Mouse (Mus musculus): Measurements from ENCODE around the gene Tmem235.
A peak's percentile ranks its signal among the peaks of the same experiment; 100 is the strongest.

The Tmem235 gene

DNA sequence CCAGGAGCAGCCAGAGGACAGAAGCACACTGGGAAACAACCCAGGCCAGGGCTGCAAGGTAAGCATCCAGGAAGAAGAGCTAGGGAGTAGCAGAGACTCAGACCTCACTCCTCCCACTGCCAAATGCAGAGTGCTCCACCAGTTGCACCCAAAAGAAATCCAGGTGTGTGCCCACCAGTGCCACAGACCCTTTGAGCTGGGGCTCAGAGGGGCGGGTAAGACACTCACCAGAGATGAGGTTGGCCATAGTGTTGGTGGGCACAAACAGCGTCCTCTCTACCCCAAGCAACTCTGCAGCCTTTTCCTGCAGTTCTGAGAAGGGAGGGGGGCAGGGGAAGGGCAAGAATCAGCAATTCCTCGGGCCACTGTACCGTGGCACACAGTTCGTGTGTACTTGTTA, 10.8 kb downstream of the Tmem235 start:
- no peak for DNase-seq

DNA sequence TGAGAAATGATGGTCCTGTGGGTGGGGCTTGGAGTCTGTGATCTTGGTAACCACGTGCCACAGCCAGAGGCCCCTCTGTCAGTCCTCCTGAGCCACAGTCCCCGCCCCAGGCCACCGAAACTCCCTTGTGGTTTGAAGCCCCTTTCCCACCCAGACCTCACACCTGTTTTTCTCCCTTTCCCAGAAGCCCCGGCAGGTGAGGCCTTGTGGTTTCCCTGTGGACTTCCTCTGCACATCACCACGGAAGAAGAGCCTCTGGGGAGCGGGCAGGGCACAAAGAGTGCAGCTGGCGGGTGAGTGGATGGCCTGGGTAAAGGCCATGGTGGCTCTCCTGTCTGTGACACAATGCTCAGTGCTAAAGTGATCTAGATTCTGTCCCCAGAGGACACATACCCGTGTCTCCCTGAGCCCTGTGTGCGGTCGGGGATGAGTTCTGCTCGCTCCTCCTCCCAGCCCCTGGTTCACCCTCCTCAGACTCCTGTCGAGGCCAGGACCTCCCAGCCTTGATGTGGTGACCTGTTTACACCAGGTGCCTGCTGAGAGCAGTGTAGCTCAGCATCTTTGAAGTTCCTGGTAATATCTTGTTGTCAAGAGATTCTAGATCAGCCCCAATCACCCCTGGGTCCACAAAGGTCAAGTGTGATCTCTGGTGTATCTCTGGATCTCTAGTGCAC, 11.5 kb downstream of the Tmem235 start:
- no peak for DNase-seq

DNA sequence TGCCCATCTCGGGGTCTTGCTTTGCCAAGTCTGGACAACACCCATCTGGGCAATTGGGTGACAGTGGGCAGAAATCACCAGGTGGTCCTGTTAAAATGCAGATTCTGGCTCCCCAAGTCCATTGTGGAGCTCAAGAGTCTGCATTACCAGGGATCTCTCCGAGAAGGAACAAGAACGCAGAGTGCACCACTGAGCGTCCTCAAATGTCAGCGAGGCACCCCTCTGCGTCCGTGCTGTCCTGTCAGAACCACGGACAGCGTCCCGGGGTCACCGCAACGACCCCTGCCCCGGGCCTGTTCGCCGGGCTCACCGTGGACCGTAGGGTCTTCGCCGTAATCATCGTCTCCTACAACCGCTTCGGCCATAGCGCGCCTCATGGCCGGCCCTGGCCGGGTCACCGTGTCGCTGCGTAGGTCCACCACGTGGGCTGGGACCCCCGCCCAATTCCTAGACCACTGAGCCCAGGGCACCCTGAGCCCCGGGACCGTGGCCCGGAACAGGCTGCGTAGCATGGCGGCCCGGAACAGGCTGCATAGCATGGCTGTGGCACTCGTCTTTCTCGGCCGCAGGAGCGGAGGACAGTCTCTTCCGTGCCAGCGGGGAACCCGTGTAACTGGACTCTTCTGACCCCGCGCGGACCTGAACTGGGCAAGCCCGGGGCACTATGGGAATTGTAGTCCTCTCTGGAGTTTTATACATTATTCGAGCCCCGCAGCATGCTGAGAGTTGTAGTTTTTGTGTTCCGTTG, 12.5 kb downstream of the Tmem235 start, which contains the start of gene Tha1:
Gene Tha1, minus strand, starts transcription at position 621 of the 748 bp plus-strand sequence.
- peak; percentile 78 for DNase-seq

DNA sequence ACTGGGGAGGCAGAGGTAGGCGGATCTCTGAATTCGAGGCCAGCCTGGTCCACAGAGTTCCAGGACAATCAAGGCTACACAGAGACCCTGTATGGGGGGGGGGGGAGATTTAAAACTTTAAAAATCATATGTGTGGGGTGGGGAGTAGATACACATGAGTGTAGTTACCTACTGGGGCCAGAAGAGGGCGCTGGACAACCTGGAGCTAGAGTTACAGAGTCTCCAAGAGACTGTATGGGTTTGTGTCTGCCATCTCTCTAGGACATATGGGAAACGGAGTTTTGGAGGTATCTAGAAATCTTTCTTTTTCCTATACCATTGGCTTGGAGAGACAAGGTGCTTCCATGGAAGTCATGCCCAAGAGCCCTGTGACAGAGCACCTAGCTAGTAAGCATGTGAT, 13.9 kb downstream of the Tmem235 start:
- DNase-seq = no peak

DNA sequence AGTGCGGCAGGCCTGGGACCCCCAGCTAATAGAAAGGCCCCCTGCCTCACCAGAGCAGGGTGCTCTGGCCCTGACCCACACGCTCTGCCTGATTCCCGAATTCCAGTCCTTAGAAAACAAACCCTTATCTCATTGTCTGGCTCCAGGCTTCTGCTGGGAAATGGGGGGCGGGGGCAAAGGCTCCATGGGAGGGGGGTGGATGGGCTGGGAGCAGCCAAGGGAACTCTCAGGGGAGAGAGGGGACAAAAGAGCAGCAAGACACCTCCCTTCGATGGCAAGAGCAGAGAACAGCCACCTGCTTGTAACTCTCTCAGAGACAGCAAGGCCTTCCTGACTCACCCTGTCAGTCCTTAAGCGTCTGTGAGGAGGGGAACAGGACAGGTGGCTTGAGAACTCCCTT, 15.1 kb downstream of the Tmem235 start:
- DNase-seq = no peak

DNA sequence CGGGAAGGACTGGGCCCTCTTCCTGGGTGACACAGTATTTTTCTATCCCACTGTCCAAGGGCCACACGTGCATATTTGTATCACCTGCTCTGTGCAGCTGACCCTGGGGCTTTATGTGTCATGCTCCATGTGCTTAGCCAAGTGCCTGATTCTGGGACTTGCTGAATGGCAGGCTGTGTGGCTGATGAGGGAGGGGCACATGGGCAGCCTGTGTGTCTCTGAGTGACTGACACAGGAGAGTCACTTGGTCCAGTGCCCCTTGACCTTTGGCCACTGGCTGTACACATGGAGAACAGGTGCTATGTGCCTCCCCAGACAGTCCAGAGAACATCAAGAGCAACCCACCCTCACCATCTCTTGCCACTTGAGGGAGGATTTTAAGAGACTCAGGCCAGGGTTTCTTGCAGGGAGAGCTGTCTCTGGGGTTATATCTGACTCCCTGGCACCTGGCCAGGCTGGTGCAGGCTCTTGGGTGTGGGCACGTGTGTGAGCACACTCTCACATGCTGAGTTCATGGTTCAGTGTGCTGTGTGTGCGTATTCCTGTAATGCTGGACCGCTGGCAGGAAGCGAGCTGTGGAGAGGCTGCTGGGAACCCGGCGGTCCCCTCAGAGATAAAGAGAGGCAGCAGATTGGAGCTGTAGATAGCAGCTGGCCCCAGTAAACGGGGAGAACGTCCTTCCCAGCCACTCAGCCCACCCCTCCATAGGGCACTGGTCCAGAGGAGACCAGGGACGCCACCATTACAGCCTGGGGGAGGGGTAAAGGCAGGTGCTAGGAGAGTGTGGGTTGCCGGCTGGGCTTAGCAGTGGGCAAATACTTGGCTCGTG, 17.6 kb downstream of the Tmem235 start:
- peak; percentile 64 for DNase-seq

DNA sequence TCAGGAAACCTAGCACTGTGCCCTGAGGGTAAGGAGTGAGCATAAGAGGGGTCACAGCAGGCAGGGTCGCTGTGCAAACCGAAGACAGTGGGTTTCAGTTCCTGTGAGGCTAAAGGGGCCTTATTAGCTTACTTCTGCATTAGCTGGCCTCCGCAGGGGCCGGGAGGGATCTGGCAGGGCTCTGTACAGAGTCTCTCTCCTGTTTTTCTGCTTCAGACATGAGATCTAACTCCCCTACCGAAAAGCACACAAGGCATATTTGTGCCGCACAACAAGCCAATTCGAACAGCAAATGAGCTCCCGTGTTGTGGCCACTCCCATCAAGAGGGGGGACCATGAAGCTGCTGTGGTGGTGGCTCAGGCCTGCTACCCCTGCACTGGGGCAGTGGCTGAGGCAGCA, 18.3 kb downstream of the Tmem235 start:
- DNase-seq = no peak

DNA sequence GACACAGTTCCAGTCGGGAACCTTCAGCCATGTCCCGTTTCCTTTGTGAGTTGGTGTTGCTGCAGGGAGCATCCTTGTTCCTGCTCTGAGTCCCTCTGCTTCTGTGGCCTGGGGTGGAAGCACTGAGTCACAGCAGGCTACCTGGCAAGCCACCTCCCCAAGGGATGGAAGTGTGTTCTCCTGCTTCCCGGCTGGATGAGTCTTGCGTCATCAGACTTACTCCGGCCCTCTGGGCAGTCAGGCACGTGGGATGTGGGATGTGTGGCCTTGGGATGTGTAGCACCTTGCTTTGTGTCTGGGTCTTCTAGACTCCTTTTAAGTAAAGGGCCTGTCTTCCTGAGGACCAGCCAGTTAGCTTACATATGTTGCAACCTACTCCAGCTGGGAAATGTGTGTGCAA, 19.1 kb downstream of the Tmem235 start:
- DNase-seq = no peak

DNA sequence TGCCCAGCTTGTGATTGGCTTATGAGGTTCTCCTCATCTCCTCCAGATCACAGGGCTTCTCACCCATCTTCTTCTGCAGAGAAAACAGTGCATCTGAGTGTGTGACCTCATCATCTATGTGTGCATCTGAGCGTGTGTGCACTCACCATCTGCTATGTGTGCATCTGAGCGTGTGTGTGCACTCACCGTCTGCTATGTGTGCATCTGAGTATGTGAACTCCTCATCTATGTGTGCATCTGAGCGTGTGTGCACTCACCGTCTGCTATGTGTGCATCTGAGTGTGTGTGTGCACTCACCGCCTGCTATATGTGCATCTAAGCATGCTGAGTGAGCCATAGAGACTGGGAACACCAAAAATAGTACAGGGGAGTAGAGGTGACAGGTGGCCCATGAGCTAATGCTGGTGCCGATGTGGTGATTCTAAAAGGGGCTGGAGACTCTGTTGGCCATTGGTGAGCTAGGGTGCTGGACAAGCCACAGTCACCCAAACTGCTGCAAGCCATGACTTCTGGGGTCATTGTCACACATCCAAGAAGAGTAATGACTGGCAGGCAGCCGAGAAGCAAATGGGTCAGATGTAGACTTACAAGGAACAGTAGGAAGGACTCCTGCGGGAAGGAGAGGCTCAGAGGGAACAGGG, 19.9 kb downstream of the Tmem235 start:
- no peak for DNase-seq

DNA sequence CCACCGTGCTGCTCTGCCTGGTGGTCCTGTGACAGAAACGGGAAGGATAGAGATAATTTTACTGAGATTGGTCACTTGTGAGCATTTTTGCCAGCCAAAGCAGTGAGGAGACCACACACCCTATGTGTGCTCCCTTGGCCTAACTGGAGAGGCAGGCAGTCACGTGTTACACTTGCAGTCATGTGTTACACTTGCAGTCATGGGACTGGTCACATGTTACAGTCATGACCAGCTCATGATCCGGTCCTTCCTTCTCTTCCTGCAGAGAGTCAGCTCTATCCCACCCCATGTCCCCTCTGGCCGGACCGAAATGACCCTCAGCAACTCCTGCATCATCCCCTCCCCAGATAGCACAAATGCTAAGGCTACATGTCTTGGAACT, 20.4 kb downstream of the Tmem235 start:
- DNase-seq = no peak

DNA sequence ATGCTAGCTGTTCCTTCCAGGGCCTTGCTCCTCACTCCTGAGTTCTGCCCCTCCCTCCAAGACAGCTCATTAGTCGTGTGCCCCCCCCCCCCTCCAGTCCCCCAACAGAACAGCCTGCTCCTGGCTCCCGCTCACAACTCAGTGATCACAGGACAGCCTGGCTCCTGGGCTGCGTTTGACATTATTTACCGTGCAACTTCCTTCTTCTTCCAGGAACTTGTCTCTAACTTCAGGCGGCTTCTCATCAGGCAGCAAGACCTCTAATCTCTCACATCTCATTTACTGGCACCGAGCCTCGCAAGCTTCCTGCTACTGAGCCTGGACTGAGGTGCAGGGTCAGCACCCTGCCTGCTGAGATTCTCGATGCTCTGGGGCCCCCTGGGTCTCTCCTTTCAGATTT, 21.2 kb downstream of the Tmem235 start:
- DNase-seq = no peak

DNA sequence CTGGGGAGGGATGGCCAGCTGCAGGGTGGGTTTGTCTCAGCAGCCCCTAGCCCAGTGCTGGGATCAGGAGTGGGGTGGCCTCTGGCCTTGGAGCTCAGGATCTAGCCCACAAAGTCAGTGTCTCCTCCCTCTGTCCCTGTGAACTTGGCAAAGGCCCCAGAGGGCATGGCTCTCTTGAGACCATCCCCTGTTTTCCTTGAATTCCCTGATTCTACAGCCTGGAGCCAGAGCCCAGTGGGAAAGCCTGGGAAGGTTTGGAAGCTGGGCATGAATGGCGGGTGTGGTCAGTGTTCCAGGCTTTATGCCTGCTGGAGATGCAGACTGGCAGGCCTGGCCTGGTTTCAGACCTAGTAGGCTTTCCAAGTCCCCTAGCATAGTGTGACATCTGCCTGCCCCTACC, 21.7 kb downstream of the Tmem235 start:
- no peak for DNase-seq

DNA sequence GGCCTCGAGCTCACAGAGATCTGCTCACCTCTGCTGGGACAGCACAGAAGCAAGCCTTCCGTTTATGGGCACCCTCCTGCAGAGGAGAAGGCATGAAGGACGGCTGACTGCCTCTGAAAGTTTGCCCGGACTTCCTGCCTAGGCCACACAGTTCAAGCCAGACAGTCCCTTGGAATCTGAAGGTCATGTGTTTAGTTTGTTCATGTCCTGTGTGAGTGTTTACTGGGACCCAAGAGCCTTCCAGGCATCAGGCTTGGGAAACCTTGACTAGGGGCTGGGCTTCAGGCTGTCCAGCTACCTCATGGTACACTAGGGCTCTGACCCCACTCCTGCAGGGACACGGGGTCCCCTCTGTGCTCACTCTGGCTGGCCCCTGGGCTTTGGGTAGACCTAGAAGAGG, 25.4 kb downstream of the Tmem235 start:
- no peak for DNase-seq

DNA sequence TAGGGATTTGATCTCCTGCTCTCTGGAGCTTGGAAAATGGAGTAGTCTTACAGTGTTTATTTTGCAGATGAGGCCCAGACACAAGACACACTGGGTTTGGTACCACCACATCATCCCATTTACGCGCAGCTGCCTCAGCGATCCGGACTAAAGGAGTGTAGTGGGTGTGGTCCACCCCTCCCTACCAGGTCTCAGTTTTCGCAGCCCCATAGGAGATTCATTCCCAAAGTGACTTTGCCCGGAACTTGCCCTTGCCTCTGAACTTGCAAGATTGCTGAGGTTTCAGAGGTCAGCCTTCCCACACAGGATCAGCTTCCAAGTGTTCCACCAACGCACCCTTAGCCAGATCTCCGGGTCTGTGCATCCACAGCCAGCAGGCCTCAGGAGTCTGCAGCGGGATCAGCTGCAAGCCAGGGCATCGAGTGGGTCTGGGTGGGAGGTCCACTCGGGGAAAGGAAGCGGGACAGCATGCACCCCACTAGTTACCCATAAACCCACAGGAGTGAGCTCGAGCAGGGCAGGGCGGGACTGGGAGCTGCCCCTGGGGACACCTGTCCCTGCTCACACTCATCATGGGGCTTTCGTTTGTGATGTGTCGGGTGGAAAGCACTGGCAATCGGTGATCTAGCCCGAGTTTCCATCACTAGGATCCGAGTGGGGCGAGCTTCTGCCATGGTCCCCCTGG, 27.8 kb downstream of the Tmem235 start:
- DNase-seq = no peak

DNA sequence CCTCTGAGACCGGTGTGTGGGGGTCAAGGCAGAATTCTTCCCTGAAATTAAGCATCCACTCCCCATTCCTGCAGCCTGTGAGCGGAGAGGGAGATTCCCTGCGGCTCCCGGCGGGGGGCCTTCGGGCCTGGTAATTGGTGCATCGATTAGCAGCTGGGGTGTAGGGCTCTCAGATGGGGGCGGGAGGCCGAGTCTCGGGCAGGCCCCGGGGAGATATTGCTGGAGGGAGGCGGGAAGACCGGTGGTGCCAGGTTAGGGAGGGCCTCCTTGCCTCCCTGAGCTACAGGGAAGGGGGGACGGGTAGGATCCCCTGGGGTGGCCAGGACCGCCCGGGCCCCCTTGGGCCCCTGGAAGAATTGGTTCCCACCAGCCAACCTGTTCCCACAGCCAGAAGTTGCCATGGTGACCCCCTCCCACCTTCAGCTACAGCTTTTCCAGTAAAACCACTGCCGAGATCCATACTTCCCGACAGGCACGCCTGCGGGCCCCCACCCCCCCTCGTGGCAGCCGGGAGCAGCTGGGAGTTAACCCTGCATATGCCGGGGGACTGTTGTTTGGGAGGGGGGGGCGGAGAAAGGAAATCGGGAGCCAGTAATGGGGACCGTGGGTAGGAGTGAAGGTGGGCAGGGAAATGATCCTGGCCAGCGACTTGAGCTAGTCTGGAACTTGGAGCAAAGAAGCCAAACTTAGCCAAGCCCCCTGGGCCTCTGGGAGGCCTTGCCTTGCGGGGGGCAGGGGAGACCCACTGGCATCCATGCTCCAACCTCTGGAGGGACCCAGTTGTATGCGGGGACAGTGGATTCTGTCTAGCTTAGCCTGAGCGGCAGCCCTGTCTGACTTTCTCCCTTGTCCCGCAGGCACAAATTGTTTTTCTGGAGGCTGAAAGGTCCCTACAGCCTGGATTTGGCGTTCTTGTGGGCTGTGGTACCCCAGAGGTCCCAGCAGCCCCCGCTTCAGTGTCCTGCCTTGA, 28.6 kb downstream of the Tmem235 start:
- DNase-seq = peak; percentile 56

DNA sequence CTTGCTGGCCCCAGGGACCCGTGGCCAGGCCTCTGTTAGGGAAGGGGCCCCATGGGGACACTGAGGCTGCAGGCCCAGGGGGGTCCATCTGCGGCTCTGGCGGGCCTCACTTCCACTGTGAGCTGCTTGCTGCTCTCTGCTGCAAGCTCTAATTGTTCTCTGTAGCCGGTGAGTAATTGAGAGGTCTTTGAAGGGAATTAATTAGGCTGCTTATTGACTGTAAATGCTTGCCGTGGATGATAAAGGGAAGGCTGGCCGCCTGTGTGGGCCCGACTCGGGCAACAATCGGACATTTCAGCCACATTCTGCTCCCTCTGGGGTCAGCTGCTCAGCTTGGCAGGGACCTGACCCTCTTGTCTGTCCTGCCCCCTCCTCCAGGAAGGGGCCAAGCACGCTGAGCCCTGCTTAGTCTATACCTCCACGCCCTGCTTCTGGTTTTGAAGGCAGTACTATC, 29.4 kb downstream of the Tmem235 start:
- DNase-seq = no peak

DNA sequence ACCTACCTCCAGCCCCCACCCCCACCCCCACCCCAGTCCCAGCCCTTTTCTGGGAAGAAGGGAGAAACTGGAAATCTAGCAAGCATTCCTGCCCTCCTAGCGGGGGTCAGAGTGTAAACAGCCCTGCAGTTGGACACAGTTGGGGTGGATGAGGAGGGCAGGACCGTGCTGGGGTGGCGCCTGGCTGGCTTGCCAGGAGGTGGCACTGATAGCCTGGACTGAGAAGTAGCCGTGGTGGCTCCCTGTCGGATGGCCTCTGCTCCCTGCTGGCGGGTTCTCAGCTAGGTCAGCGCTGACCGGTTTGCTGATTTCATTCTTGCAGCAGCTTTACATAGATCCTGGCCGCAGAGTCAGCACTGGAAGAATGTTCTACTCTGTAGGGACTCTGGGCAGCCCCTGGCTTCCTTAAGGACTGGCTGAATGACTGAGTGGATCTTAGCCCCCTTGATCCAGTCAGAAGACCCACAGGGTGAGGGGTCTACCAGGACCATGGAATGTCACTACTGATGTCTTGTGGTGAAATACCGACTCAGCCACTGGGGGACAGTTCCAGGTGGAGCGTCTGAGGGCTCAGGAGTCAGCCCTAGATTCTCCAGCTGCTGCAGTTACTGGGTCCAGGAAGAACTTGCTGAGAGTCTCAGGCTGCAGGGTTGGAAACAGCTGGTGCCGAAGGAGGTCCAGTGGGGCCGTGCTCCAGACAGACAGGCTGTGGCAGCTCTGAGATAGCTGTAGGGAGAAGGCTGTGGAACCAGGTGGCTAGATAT, 30.1 kb downstream of the Tmem235 start:
- no peak for DNase-seq

DNA sequence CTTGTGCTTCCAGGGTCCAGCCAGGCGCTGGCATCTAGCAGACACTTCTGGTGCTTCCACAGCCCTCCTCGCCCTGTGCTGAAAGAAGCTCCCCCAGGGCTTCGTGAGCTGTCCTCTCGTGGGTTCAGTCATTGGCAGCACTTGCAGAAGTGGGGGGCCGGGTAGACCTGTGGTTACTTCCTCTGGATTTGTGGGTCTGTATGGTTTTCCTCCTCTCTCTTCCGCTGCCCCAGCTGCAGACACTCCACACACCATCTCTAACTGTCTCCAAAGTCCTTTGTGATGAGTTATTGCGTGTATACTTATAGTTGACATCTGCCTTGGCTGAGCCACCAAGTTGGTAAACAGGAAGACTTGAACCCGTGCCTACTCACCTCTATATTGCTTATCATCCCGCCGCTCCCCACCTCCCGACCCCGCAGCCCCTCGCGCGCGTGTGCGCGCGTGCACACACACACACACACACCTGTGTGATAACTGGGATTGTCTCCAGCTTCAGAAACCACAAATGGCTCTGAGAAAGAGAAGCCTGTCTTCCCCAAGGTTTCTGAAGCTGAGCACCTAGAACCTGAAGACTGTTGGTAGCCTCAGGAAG, 31.1 kb downstream of the Tmem235 start:
- DNase-seq = no peak

DNA sequence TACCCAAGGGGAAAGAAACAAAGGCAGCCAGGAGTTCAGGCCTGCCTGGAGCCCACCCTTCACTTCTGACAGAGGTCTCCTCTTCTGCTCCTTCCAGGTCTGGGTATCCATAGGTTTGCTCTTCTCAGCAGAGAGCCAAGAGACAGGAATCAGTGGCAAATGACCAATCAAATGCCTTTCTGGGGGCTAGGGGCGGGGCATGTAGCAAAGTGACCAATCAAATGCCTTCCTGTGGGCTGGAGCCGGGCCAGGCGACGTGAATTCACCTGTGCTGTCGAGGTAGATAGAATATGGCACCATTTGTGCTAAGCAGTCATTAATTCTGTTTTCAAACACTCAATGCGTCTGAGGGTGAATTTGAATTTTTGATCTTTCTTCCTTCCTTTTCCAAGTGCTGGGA, 31.6 kb downstream of the Tmem235 start:
- DNase-seq = no peak

DNA sequence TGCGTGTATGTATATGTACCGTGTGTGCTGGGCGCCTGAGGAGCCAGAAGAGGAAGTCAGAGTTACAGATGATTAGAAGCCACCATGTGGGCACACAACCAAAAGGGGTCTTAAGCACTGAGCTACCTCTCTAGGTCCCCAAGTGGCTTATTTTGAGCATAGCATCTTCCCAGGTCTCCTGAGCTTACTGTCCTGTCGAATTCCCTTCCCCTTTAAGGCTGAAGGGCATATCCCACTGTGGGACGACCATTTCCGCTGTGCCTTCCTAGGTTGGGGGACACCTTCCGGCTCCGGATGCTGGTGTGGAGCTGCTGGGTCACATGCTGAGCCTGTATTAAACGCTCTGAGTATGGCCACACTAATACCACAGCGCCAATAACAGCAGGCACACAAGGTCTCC, 34.1 kb downstream of the Tmem235 start:
- DNase-seq = no peak

All from right cerebral cortex, postnatal 14 days (tissue).